Mouse (Mus musculus) liver (tissue): Measurements from ENCODE around the gene Mfsd14a.

ENCODE experiments used
- DNase-seq: peaks from one replicate; pipeline ENCODE4 v3.0.0-alpha.2; 2020; ENCODE audit warnings: mixed read lengths

Gene Mfsd14a

DNA sequence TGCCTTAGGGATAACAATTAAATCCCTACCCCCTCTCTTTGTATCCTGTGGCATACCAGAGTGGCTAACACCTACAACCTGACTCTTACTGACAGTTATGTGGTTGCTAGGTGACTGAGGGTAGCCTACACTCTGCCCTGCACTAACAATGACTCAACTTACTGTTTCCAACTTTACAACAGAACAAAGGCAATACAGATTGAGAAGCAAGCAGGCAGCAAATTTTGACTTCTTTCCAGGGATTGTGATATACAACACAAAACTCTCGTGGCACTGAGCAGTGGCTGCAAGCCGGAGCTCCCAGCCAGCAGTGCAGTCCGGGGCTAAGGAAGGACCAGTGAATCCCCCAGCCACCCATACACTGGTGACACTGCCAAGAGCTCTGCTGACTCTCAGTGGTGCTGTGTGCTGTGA lies 10.4 kb downstream of the Mfsd14a start:
- no peak for DNase-seq

DNA sequence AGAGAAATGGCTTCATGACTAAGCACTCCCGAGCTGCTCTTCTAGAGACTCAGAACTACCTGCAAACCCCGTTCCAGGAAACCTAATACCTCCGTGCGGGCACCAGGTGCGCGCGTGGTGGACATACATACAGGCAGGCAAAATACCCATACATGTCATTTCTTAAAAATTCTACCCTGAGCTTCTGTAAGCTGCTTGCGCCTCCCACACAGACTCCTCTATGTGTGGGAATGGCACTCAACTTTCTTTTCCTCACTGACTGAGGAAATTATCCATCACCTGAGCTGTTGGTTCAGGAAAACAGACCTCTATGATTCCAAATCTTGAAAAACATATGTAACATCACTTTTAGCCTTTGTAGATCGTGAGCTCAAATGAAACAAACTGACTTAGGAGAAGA lies 11.8 kb downstream of the Mfsd14a start:
- DNase-seq: no peak

DNA sequence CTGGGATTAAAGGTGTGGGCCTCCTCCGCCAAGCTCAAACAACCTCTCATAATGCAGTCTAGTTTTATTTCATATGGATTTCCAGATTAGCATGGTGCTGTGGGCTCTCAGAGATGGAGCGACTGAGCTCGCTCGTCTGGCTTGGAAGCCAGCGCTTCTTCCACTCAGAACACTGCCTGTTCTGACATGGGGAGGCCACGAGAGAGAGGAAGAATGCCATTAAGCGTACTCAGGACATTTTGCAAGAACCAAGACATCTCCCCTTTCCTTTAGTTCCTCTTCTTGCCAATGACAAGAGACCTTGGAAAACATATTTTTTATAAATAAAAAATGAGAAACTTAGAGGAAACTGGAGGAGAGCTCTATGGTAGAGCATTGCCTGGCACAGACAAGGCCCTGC lies 13.7 kb downstream of the Mfsd14a start:
- no peak for DNase-seq

DNA sequence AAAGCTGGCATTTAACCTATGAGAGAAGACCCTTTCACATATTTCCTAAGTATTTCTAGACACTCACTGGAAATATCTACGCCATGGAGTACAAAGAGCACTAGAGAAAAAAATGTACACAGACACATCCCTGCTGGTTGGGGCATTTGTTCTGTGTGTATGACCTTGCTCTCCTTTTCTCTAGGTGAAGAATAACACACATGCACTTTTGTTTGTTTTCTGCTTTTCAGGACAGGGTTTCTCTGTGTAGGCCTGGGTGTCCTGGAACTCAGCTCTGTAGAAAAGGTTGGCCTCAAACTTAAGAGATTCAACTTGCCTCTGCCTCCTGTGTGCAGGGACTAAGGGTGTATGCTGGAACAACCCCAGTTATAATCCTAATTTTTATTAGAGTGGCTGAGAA lies 16.1 kb downstream of the Mfsd14a start:
- no peak for DNase-seq

DNA sequence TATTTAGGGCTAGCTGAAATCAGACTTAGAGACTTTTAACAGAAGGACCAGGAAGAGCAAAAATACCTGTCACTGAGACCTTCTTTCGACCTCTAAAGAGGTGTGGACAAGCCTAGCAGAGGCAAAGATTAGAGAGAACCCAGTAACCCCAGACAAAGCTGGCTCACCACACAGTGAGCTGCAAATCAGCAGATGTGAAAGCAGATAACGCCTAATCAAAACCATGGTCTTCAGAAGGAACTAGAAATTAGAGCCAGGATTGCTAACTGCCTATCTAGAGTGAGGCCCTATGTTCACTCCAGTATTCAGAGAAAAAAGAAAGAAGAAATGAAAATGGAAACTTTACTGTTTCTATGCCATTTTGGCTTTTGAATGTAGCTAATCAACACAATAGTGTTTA lies 20.1 kb downstream of the Mfsd14a start:
- no peak for DNase-seq

DNA sequence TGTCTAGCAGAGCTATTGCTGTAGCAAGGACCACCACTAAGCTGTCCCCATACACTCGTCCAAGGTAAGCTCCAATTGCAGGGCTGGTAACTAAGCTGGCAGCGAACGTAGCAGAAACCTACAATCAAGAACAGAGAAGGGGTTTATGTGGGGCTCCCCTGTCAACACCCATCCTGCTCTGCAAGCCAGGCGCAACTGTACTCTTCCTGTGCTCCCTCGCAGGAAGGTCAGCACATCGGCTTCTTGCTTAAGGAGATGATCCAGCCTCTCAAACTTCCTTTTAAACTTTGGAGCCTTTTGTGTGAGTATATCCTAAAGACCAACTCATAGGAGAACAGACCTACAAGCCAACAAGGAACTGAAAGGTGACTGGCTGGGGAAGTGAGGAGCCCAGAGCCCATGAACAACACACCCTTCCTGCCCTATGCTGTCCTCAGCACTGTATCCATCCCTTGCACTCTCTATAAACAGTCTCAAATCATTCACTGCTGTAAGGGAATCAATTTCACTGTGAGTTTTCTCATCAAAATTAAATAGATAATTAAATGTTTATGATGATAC lies 20.6 kb downstream of the Mfsd14a start:
- no peak for DNase-seq

DNA sequence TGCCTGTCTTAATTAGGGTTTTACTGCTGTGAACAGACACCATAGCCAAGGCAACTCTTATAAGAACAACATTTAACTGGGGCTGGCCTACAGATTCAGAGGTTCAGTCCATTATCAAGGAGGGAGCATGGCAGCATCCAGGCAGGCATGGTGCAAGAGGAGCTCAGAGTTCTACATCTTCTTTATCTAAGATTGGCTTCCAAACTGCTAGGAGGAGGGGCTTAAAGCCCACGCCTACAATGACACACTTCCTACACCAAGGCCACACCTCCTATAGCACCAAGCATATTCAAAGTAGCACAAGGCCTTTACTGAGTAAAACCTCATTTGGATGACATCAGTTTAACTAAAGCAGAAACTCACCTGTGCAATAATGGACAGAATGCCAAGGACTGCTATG lies 22.5 kb downstream of the Mfsd14a start:
- DNase-seq: no peak

DNA sequence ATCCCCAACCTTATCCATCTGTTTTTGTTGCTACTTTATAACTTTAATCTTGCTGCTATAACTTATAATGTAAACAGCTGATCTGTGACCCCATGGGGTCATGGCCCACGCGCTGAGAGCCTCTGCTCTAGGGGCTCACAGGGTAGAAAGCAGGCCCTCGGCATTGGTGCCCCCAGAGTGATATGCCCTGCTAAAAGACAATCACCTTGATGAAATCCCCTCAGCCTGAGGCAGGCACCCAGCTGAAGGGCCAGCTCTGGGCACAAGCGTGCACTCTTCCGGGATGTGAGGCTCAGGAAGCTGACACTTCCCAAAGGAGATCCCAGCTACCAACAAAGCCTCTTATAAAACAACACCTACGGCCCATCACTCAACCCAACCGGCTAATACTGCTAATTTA lies 23.9 kb downstream of the Mfsd14a start:
- DNase-seq: no peak

DNA sequence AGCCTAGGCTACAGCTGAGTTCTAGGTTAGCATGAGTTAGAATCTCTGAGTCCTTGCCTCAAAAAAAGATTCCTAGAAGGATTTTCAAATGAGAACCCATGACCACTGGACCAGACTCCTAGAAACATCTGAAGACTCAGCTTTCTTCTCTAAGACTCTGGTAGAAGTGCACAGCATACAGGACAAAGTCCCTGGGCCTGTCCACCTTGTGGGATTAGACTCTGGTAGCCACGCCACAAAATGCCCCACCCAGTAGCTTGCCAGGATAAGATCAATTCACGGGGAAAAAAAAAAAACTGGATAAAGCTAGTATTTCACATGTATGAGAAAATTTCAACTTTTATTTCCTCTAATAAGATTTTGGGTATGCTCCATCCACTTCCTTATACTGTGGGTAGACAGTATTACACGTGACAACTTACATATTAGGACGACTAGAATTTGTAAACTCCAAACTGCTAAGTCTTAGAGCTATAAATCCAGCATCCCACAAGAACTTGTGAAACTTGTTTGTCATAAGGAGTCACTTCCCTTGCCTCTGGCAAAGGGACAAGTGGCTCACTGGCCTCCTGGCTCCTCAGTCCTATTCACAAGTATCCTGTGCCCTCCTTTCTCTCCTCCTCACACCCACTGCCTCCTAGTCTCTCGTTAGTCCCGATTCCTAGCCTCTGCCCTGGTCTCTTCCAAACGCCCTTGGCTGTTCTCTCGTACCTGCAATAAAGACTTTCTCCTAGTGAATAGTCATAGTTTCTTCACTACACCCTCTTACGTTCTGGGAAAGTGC lies 24.6 kb downstream of the Mfsd14a start:
- DNase-seq: no peak

DNA sequence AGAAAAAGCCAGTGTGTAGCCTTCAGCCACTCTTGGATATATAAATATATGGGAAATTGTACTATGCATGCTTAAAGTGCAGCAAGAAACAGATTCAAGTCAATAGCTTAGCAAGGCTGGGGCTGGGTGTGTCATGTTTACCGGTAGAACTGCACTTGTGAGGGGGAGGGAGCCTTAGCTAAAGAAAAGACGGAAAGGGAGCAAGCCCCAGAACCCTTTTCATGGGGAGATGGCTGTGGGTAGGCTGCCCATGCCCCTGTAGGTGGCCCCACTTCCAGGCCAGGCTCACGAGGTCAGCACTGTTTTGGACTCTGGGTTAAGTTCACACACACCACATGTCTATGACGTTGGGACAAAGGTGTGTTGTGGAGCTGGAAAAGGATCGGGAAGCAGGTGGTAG lies 26.7 kb downstream of the Mfsd14a start:
- DNase-seq: no peak

DNA sequence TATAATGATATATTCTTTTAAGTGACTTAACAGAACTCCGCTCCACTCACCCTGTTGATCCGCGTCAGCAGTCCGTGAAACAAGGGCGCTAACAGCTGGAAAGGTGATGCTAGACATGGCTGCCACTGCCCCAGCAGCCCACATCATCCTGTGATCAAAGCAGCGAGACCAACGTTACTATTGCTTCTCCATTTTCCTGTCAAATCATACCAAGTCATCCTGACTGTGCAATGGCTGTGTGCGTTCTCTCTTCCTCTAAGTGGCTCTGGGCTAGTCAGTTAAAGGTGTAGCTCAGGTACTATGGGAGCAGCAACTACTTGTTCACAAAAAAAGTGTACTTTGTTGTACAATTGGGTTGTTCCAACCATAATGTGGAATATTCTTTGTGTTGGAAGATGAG lies 27.6 kb downstream of the Mfsd14a start:
- no peak for DNase-seq

DNA sequence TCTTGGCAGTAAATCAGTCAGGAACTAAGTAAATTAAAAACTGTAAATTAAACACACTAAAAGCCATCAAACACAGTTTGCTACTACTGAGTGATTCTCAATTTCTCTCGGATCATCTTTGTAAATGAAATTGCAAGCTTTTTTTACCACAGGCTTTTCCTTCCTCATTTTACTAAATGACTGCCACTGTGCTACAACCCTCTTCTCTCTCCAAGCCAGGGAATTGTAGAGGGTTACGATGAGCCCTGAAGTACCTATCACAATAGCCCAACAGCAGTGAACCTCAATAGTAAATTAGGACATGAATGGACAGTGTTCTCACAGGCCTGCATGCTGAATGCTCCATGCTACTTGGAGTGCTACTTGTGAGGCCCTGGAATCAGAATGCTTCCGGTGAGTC lies 28.4 kb downstream of the Mfsd14a start:
- DNase-seq: no peak

DNA sequence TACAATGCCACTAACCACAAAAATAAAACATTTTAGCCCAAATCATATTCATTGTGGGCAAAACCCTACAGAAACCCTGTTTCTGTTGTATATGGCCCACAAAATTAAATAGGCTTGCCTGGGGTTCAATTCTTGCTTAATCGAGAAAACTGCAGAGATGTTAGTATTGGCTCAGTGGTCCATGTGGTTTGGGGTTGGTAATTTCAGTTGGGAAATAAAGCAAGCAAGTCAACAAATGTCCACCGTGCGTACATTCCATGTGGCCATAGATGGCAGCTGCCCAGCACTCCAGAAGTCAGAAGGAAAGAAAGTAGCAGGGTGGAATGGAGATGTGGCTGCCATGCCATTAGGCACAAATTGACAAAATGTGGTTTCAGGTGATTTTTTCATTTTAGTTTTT lies 29.5 kb downstream of the Mfsd14a start:
- DNase-seq: no peak

DNA sequence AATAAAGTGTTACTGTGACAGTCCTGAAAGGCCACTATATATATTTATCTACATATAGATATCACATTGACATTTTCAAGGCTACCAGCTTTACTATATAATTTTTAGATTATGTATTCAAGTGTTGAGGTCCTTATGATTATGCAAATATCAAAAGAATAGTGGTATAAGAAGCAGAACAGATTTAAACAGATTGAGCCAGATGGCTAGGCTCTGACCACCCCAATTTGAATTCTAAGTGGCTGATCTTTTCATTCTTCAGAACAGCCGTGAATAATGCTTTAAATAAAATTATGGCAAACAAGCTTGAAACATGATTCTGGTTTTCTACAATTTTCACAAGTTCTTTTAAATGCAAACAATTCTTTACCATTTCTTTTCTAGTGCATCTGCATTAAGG lies 31.0 kb downstream of the Mfsd14a start:
- DNase-seq: no peak

DNA sequence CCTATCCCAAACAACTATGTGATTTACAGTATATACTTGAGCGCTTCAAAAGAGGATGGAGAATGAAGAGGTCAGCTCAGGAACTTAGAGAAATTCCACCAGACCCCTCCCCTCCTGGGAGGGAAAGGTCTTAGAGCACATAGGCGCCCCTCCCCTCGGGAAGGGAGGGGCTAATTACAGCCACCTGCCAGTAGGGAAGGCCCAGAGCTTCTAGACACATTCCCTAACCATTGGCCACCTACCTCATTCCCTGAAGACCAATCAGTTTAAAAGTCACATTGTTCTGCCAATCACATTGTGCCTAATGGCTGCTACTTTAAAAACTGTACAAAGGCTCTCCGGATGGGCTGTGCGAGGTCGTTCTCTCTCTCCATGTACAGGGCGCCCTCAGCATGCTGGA lies 39.8 kb downstream of the Mfsd14a start:
- DNase-seq: no peak

DNA sequence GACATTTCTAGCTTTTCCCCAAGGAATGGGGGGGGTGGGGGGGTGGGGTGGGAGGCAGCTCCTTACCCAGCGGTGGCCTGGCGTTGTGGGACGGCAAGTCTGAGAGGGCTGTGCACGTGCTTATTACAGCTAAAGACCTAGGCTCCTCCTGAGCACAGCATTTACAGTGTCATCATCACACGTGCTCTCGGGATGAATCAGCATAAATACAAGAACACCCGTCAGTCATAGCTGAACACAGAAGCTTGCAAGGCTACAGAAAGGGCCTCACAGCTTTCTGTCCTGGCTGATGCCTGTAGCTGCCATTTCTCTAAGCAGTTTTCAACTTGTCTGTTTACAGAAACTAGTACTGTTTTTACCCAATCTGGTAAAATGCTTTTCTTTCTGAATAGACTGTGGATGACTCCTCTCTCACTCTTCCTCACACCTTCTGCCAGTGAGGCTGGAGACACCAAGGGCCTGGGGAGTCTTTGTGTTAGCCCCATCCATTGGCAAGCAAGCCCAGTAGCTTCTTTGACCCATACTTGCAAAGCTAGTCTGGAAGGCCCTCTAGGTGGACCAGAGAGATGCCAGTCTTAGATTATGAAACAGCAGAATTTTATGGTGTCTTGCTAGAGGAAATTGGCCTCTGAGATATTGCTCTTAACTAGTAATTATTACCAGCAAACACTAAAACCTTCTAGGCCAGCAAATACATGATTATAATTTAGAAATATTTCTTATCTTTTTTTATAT lies 41.7 kb downstream of the Mfsd14a start:
- DNase-seq: peak; percentile 45

DNA sequence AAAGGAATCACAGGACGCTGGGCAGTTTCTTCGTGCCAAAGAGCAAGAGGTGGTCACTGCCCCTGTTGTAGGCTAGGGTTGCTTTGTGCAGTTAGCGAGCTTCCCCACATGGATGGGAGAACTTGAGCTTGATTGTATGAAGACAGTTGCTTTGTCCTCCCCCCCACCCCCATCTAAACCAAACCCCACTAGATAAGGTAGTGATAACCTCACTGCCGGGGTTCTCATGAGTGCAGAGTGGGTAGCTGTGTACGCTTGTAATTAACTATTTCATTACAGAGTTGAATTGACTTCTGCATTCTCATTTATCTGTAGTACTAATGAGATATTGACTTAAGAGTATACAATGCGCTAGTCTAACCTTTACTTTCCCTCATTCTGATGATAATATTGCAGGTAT lies 43.6 kb downstream of the Mfsd14a start:
- no peak for DNase-seq

DNA sequence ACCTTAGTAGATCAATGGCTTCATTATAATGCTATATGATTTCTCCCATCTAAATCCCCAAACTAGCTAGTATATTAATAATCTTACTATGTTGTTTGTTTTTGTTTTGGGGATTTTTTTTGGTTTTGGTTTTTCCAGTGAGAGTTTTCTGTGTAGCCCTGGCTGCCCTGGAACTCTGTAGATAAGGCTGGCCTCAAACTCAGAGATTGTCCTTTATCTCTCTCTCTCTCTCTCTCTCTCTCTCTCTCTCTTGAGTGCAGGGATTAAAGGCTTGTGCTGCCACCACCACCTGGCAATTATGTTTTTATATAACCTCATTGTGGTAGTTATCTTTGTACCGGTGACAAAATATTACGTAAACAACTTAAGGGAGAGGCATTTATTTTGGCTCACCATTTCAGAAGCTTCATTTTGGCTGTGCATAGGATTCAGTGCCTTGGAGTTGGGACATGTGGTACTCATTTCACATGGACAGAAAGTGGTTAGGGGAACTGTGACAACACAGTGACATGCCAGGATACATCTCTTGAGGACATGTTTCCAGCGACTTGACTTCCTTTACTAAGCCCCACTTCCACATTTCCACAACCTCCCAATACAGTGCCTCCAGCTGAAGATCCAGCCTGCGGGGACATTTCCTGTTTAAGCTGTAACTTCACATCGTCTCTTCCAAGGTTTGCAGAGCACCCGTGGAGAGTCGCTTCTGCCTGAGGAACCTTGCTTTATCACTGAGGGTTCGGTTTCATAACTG lies 47.0 kb downstream of the Mfsd14a start:
- no peak for DNase-seq

DNA sequence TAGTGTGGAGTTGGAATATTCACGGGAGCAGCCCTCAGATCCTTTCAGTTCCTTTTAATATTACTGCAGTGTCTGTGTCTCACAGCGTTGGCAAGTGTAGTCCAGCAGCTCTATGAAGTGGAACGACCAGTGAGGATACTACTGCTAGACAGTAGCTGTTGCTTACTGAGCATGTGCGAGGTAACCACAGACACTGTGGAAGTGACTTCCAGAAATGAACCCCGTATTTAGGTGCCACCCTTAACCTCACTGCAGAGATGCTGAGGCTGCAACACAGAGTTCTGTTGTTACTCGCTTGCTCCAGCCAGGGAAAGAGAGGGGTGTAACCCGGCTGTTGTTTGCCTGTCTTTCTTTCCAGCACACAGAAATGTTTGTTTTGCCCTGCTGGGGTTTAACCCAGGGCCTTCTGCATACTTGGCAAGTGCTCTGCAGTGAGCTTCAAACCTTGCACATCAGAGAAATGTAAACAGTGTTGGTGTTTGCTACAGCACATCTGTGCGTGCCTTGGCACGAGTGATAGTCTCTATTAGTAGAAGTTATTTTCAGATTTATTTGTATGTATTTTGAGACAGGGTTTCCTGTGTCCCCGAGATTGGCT lies 48.1 kb downstream of the Mfsd14a start, which contains the start of gene Trmt13:
Trmt13 (minus strand) TSS at position 293 of the 598 bp plus-strand sequence.
- DNase-seq: no peak

DNA sequence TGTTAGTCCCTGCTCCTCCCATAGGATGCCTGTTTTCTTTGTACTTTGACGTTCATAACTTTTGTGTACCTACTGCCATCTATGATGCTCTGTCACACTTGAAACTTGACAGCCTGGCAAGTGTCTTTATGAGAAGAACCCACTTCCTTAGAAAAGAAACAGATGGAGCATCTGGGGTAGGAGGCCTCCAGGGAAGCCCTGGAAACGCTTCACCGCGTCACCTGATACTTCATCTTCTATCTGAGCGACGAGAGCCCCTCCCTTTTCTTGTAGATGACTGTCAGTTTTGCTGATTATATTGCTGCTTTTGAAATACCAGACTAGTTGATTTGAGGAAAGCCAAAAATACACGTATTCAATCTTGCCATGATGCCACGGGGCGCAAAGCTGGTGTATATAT lies 57.9 kb downstream of the Mfsd14a start:
- DNase-seq: no peak

DNA sequence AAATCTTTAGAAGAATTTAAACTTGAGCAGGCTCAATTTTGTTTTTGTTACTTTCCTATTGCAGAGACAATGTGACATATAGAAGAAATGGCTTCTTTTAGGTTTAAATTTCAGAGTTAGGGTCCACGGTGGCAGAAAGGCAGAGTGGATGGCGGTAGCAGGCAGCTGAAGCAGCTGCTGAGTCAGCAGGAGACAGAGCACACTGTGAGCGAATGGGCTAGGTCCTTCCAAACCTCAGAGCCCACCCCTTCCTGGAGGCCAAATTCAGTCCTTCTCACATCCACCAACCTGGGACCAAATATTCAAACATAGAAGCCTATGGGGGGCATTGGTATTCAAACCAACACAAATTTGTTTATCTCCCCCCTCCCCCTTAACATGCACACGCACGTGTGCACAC lies 60.7 kb downstream of the Mfsd14a start:
- no peak for DNase-seq

DNA sequence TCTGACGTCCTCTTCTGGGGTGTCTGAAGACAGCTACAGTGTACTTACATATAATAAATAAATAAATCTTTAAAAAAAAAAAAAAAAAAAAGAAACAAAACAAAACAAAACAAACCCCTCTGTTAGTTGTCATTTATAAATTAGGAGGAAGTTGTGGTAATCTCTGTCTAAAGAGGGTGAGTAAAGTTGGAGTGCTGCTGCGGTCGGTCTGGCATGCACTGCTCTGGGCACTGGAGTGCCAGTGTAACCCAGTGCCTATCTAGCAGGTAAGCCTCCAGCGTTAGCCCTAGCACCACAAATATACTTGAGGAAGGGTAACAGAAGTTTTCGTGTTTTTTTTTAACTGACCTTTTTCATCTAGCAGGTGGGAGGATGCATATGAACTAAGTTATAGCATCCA lies 61.5 kb downstream of the Mfsd14a start:
- DNase-seq: no peak

DNA sequence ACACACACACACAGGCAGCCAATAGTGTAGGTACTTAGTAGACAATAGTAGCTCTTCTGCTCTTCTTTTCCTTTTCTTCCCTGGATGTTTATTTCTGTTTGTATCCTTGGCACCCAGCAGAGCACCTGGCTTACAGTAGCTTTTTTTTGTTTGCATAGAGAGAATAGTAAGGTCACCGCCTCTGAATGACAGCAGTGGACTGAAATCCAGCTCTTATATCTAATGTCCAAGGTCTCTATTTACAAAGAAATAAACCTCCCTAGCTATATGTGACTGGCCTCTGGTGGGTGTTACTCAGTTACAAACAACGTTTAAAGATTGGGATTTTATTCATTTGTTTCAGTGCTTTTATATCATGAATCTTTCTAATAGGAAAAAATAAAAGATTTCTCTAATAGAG lies 62.8 kb downstream of the Mfsd14a start:
- no peak for DNase-seq
